Mouse (Mus musculus): ENCODE data around the gene Hexb. TPM values are rescaled to one million over a fixed set of nuclear protein-coding genes. Genes with fewer than 3 reads are reported as not detected.
A peak's percentile ranks its signal among the peaks of the same experiment; 100 is the strongest.
"Not testable (repeated sequence)": the region's sequence is repeated elsewhere in the genome, so short reads cannot be mapped to it uniquely, and the experiment has no call there.

Hexb gene
- polyA plus RNA-seq, 1 experiment from 2014 or later, result 34.7 TPM

GRCm38 (mm10) chr13:97175520-97176264 is 22.5 kb downstream of the Hexb start:
- no peaks in the 10 kb centered on the region for H3K4me1 ChIP-seq
- H3K27me3 ChIP-seq, result no peaks in the 10 kb centered on the region
- H3K36me3 ChIP-seq, result peaks cover 73% of the 10 kb centered on the region
- H3K9me3 ChIP-seq, result no peaks in the 10 kb centered on the region
- no peak overlapping the region for H3K4me3 ChIP-seq
- ATAC-seq (ENCODE audit: borderline replicate concordance, extremely low read depth, low FRiP score, low TSS enrichment), result no peak
- 86% methylated on average over 10 of the region's 10 CpGs for WGBS
- H3K9ac ChIP-seq, result no peak overlapping the region
- no peak overlapping the region for H3K27ac ChIP-seq
- H3K4me2 ChIP-seq, result no peak overlapping the region

GRCm38 (mm10) chr13:97145834-97146233 is 52.3 kb downstream of the Hexb start:
- WGBS, result 58% methylated on average over 4 of the region's 4 CpGs
- H3K9me3 ChIP-seq, result no peaks in the 10 kb centered on the region
- no peak overlapping the region for H3K9ac ChIP-seq
- no peak overlapping the region for H3K27ac ChIP-seq
- no peaks in the 10 kb centered on the region for H3K27me3 ChIP-seq
- no peak overlapping the region for H3K4me3 ChIP-seq
- no peak overlapping the region for H3K4me2 ChIP-seq
- peaks cover 48% of the 10 kb centered on the region for H3K36me3 ChIP-seq
- no peak for ATAC-seq (ENCODE audit: borderline replicate concordance, extremely low read depth, low FRiP score, low TSS enrichment)
- H3K4me1 ChIP-seq, result no peaks in the 10 kb centered on the region

- ATAC-seq (ENCODE audit: borderline replicate concordance, extremely low read depth, low FRiP score, low TSS enrichment), result no peak
- no peak overlapping the region for H3K9ac ChIP-seq
- H3K4me3 ChIP-seq, result no peak overlapping the region
- peaks cover 25% of the 10 kb centered on the region for H3K36me3 ChIP-seq
- H3K27me3 ChIP-seq, result no peaks in the 10 kb centered on the region
- no peak overlapping the region for H3K27ac ChIP-seq
- no peak overlapping the region for H3K4me2 ChIP-seq
- H3K4me1 ChIP-seq, result peaks cover 6% of the 10 kb centered on the region
- H3K9me3 ChIP-seq, result no peaks in the 10 kb centered on the region
- 79% methylated on average over 7 of the region's 7 CpGs for WGBS
These were observed 55.8 kb downstream of the Hexb start for GRCm38 (mm10) chr13:97142321-97142720.

- H3K27me3 ChIP-seq, H3K9me3 ChIP-seq: not testable (repeated sequence)
- 0 out of 2 replicates have a peak, but pooled peaks have one; percentile 5 for ATAC-seq (ENCODE audit: borderline replicate concordance, extremely low read depth, low FRiP score, low TSS enrichment)
- 31% methylated on average over 8 of the region's 8 CpGs for WGBS
- peak overlapping the region; percentile 80; the same call in 1 of the 2 replicates for H3K27ac ChIP-seq
- peaks cover 12% of the 10 kb centered on the region for H3K4me1 ChIP-seq
- H3K4me2 ChIP-seq, result peak overlapping the region; percentile 55
- H3K4me3 ChIP-seq, result peak overlapping the region; percentile 96
- peaks cover 22% of the 10 kb centered on the region; the same call in 1 of the 2 replicates for H3K36me3 ChIP-seq
- peak overlapping the region; percentile 89 for H3K9ac ChIP-seq
These were observed 59.7 kb downstream of the Hexb start for GRCm38 (mm10) chr13:97138404-97138931.

DNA sequence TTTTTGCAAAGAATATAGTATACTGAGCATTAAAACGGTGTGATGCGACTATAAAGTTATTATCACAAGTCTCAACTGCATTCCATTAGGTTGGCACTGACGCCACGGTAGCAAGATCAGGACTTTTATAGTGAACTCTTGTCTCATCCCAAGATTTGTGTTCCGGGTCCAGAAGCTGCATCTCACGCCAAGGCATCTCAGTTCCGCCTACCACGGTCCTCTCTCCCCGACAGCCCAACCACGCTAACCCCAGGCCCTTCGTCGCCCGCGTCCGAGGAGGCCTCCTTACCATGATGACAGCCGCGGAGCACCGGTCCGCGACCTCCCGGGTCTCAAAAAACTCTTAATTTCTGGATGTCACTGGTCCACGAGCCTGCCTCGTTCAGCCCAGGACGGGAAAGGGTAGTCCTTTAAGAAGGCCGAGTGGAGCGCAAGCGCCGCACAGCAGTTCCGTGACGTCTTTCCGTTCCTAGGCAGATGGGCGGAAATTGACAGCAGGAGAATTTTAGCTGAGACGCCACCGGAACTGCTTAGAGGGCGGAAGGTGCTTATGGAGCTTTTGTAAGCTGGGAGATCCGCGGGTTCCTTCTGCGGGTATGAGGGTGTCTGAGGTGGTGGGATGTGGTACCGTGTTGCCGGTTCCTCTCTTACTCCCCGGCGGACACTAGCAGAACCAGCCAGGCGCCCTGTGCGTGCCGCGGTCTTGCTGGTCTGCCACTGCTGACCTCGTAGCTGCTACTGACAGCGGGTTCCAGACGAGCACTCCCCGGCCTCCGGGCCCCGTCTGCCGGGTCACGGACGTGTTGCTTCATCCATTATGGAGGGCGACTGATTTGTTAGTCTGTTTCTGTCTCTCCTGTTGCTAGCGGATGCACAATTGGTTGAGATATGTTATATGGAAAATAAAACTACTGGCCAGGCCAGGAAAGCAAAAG is 60.4 kb downstream of the Hexb start, which contains the start of the genes Gfm2 and Nsa2:
Gene Gfm2 (plus strand): TSS at position 472 of the 935 bp plus-strand sequence.
Gene Nsa2 (minus strand): TSS at position 472 of the 935 bp plus-strand sequence.
- peak; percentile 95 for ATAC-seq (ENCODE audit: borderline replicate concordance, extremely low read depth, low FRiP score, low TSS enrichment)
- Histone ChIP-seq H3K4me3 (peak within 1 kb of the TSS; percentile 96), H3K4me1 (peaks cover 12% of the 10 kb centered on the region), H3K9me3 (no peaks in the 10 kb centered on the region), H3K27ac (peak within 1 kb of the TSS; percentile 80), H3K4me2 (peak within 1 kb of the TSS; percentile 55), H3K36me3 (peaks cover 21% of the 10 kb centered on the region; the same call in 1 of the 2 replicates), H3K9ac (peak within 1 kb of the TSS; percentile 89), H3K27me3 (no peaks in the 10 kb centered on the region)
- WGBS, result under 1% methylated on average over 57 of the region's 57 CpGs

DNA sequence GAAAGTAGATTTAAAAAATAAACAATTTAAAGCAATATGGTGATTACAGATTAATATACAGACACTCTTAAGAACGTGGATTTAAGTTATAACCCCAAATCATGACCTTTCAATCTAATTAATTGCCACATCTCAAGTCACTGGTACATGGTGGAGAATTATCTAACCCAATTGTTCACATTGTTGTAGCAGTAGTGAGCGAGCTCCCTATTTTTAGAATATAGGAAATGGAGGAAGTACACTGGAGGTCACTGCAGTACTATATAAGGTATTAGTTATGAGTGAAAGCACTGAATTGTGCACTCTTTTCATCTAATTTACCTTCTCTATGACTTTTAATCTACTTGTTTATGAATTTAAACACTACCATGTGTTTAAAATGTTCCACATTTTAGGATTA is 67.7 kb downstream of the Hexb start:
- not testable (repeated sequence) for H3K27ac ChIP-seq; H3K4me2 ChIP-seq; H3K9me3 ChIP-seq; H3K9ac ChIP-seq; H3K4me3 ChIP-seq; H3K4me1 ChIP-seq; ATAC-seq (ENCODE audit: borderline replicate concordance, extremely low read depth, low FRiP score, low TSS enrichment); H3K27me3 ChIP-seq
- WGBS, result no CpG with 5 or more reads among the region's 2 CpGs
- H3K36me3 ChIP-seq, result peaks cover 29% of the 10 kb centered on the region

- not testable (repeated sequence) for H3K4me1 ChIP-seq; H3K27me3 ChIP-seq; H3K9me3 ChIP-seq; ATAC-seq (ENCODE audit: borderline replicate concordance, extremely low read depth, low FRiP score, low TSS enrichment); H3K9ac ChIP-seq; H3K27ac ChIP-seq; H3K4me2 ChIP-seq; H3K4me3 ChIP-seq
- 85% methylated on average over 4 of the region's 4 CpGs for WGBS
- H3K36me3 ChIP-seq, result peaks cover 23% of the 10 kb centered on the region
These were observed 68.5 kb downstream of the Hexb start for GRCm38 (mm10) chr13:97129654-97130053.

Other genes with a start within 250 kb of the Hexb start
- not detected in 2 replicates for gene 1700029F12Rik, start 164.0 kb downstream of the Hexb start, polyA plus RNA-seq (2015; fragmentation: Nextera tagmentation; extraction: Ambion mirVana)
- 1.3 and 1.4 TPM in 2 replicates for gene Fam169a, start 131.1 kb downstream of the Hexb start, polyA plus RNA-seq (2015; fragmentation: Nextera tagmentation; extraction: Ambion mirVana)
- 3.1 and 3.8 TPM in 2 replicates for gene Gm6169, start 99.1 kb downstream of the Hexb start, polyA plus RNA-seq (2015; fragmentation: Nextera tagmentation; extraction: Ambion mirVana)
- 24.5 and 26.7 TPM in 2 replicates for gene Gfm2, start 60.4 kb downstream of the Hexb start, polyA plus RNA-seq (2015; fragmentation: Nextera tagmentation; extraction: Ambion mirVana)
- 49.3 and 50.3 TPM in 2 replicates for gene Nsa2, start 60.4 kb downstream of the Hexb start, polyA plus RNA-seq (2015; fragmentation: Nextera tagmentation; extraction: Ambion mirVana)
- gene Enc1, start 42.7 kb upstream of the Hexb start, polyA plus RNA-seq (2015; fragmentation: Nextera tagmentation; extraction: Ambion mirVana), result 11.7 and 12.5 TPM in 2 replicates